Mouse (Mus musculus) heart, adult 8-10 months (tissue): ENCODE results near the gene Nt5dc2. TPM values are rescaled to one million over a fixed set of nuclear protein-coding genes. Genes with fewer than 3 reads are reported as not detected.

Source experiments
- DNase-seq: peaks from one replicate; pipeline ENCODE4 v3.0.0; 2022; ENCODE audit warnings: low spot score
- total RNA-seq, 4 experiments: library from RNA; stranded (reverse); gene quantifications; 2 replicates each; pipeline ENCODE4 v1.2.4; 2022

Gene Nt5dc2
- total RNA-seq: 10 to 100 TPM; 20.2 to 21.7 (median 21.0) TPM

- DNase-seq: peak; percentile 82
Measured at GRCm38 (mm10) chr14:31130236-31131220, at the start of gene Nt5dc2. Nt5dc2 (plus strand) TSS chr14:31131053.

- no peak for DNase-seq
Measured at GRCm38 (mm10) chr14:31081147-31081546, 49.7 kb upstream of the Nt5dc2 start.

GRCm38 (mm10) chr14:31087433-31087832 lies 43.4 kb upstream of the Nt5dc2 start:
- DNase-seq: no peak

- no peak for DNase-seq
Measured at GRCm38 (mm10) chr14:31088515-31088914, 42.3 kb upstream of the Nt5dc2 start.

- DNase-seq: no peak
Measured at GRCm38 (mm10) chr14:31089918-31090317, 40.9 kb upstream of the Nt5dc2 start.

GRCm38 (mm10) chr14:31105156-31105555 lies 25.7 kb upstream of the Nt5dc2 start:
- DNase-seq: no peak

GRCm38 (mm10) chr14:31110613-31111012 lies 20.2 kb upstream of the Nt5dc2 start:
- no peak for DNase-seq

- no peak for DNase-seq
Measured at GRCm38 (mm10) chr14:31112187-31112586, 18.7 kb upstream of the Nt5dc2 start.

GRCm38 (mm10) chr14:31114011-31114410 lies 16.8 kb upstream of the Nt5dc2 start:
- DNase-seq: no peak

- no peak for DNase-seq
Measured at GRCm38 (mm10) chr14:31115522-31115921, 15.3 kb upstream of the Nt5dc2 start.

- no peak for DNase-seq
Measured at GRCm38 (mm10) chr14:31125106-31126075, 5.5 kb upstream of the Nt5dc2 start.

- DNase-seq: no peak
Measured at GRCm38 (mm10) chr14:31126826-31127225, 4.0 kb upstream of the Nt5dc2 start.

- DNase-seq: peak; percentile 71
Measured at GRCm38 (mm10) chr14:31128101-31128825, 2.6 kb upstream of the Nt5dc2 start.

GRCm38 (mm10) chr14:31128826-31129219 lies 2.0 kb upstream of the Nt5dc2 start, which contains the start of gene Smim4:
Smim4 (minus strand) TSS chr14:31128956.
- peak; percentile 97 for DNase-seq

GRCm38 (mm10) chr14:31129326-31130235 lies 1.3 kb upstream of the Nt5dc2 start:
- no peak for DNase-seq

- no peak for DNase-seq
Measured at GRCm38 (mm10) chr14:31131272-31131821, 494 bp downstream of the Nt5dc2 start.

GRCm38 (mm10) chr14:31132031-31132430 lies 1.2 kb downstream of the Nt5dc2 start:
- no peak for DNase-seq

- DNase-seq: no peak
Measured at GRCm38 (mm10) chr14:31132491-31132975, 1.7 kb downstream of the Nt5dc2 start.

GRCm38 (mm10) chr14:31133023-31133665 lies 2.3 kb downstream of the Nt5dc2 start:
- DNase-seq: no peak
